Mouse (Mus musculus): ENCODE measurements around the gene Sertad1.
"Not testable (repeated sequence)": the region's sequence is repeated elsewhere in the genome, so short reads cannot be mapped to it uniquely, and the experiment has no call there.

Sertad1 gene

GRCm38 (mm10) chr7:27473156-27473834 is 13.4 kb upstream of the Sertad1 start, which contains the start of gene Sertad3:
TSS of gene Sertad3 (plus strand) at chr7:27473768.
- DNase-seq (ENCODE audit: low read depth, low spot score): peak; percentile 90

GRCm38 (mm10) chr7:27473835-27474489 is 12.7 kb upstream of the Sertad1 start:
- no peak for DNase-seq (ENCODE audit: low read depth, low spot score)

- peak; percentile 95 for DNase-seq (ENCODE audit: low read depth, low spot score)
Measured at GRCm38 (mm10) chr7:27474490-27474954, 12.2 kb upstream of the Sertad1 start.

DNA sequence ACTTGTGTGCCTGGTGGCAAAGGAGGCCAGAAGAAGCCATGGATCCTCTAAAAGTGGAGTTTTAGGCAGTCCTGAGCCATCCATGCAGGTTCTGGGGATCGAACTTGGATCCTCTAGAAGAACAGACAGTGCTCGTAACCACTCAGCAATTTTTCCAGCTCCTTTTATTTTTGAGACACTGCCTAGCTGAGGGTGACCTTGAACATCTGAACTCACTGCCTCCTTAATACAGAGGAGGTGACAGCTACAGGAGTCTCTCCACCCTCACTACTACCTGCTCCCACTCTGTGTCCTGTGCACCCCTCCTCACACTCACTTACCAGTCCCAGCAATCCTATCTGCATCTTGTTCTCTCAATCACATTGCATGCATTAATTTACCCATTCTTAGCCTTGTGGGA is 11.1 kb upstream of the Sertad1 start:
- DNase-seq (ENCODE audit: low read depth, low spot score): no peak

DNA sequence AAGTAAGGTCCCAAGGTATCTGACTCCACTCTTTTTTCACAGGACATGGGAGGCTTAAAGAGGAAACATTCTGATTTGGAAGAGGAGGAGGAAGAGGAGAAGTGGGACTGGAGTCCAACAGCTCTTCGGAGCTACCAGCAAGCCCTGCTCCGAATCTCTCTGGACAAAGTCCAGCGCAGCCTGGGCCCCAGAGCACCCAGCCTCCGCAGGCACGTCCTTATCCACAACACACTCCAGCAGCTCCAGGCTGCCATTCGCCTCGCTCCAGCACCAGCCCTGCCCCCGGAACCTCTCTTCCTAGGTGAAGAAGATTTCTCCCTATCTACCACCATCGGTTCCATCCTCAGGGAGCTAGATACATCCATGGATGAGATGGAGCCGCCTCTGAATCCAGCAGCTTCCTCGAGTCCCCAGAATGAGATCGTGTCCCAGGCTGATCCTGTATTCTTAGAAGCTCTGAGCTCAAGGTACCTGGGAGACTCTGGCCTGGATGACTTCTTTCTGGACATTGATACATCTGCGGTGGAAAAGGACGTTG is 10.5 kb upstream of the Sertad1 start:
- DNase-seq (ENCODE audit: low read depth, low spot score): no peak

GRCm38 (mm10) chr7:27478561-27478960 is 8.1 kb upstream of the Sertad1 start:
- no peak for DNase-seq (ENCODE audit: low read depth, low spot score)

GRCm38 (mm10) chr7:27479750-27480149 is 7.0 kb upstream of the Sertad1 start:
- DNase-seq (ENCODE audit: low read depth, low spot score): no peak

DNA sequence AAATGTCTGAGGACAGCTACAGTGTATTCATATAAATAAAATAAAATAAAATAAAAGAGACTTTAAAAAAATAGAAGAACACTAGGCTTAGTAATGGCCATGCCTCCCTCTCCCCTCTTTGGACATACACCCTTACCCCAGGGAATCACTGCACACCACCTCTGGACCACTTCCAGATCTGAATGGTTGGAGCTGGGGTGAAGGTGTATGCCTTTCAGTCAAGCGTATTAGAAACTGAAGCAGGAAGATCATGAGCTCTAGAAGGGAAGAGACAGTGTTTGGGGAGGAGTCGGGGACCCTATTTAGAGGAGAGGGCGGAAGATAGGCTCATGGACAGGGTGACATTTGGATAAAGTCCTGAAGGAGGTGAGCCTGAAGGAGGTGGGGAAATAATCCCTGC is 6.2 kb upstream of the Sertad1 start:
- DNase-seq (ENCODE audit: low read depth, low spot score): no peak

GRCm38 (mm10) chr7:27480927-27481626 is 5.6 kb upstream of the Sertad1 start:
- no peak for DNase-seq (ENCODE audit: low read depth, low spot score)

DNA sequence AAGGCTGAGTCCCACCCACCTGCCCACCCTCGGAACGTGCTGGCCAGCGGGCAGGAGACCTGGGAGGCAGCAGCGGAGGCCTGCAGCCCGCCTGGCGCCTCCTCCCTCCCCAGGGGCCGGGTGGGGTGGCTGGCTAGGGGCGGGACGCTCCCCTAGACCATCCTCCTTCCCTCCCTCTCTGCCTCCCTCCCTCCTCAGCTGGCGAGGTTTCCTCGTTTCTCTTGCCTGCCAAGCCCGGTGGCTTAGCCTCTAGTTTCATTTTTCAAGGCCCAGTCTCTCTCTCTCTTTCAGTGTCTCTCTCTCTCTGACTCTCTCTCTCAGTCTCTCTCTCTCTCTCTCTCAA is 5.1 kb upstream of the Sertad1 start:
- DNase-seq (ENCODE audit: low read depth, low spot score): no peak

GRCm38 (mm10) chr7:27483860-27484259 is 2.9 kb upstream of the Sertad1 start:
- DNase-seq (ENCODE audit: low read depth, low spot score): no peak

DNA sequence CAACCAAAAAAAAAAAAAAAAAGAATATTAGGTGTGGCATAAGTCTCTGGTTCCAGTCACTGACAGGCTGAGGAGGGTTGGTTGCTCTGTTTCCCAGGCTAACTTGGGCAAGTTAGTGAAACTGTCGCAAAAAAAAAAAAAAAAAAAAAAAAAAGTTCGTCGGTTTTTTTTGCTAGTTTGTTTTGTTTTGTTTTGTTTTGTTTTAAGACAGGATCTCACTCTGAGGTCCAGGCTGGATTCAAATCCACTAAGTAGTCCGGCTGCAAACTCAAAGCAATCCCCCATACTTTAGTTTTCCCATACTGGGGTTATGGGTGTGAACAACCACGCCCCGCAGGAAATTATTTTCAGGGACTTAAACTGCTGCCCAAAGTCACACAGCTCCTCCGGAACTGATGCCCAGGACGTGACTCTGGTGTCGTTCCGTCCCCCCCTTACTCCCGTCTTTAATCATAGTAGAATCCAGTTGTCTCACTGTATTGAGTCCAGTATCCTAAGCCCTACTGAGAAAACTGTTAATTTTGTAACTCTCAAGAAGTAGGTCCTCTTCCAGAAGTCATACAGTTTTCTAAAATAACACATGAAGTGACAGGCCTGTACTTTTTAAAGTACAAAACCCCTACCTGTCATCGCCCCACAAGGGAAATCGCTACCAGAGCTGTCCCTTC is 474 bp upstream of the Sertad1 start:
- DNase-seq (ENCODE audit: low read depth, low spot score): no peak

- DNase-seq (ENCODE audit: low read depth, low spot score): no peak
Measured at GRCm38 (mm10) chr7:27487740-27488268, 1.1 kb downstream of the Sertad1 start.

DNA sequence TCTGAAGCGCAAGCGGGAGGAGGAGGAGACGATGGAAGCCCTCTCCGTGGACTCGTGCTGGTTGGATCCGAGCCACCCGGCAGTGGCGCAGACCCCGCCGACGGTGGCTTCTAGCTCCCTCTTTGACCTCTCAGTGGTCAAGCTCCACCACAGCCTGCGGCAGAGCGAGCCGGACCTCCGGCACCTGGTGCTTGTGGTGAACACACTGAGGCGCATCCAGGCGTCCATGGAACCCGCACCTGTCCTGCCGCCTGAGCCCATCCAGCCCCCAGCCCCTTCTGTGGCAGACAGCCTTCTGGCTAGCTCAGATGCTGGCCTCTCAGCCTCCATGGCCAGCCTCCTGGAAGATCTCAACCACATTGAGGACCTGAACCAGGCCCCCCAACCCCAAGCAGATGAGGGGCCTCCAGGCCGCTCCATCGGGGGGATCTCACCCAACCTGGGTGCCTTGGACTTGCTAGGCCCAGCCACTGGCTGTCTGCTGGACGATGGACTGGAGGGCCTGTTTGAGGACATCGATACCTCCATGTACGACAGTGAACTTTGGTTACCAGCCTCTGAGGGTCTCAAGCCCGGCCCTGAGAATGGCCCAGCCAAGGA is 2.7 kb downstream of the Sertad1 start:
- no peak for DNase-seq (ENCODE audit: low read depth, low spot score)

- DNase-seq (ENCODE audit: low read depth, low spot score): no peak
Measured at GRCm38 (mm10) chr7:27490227-27490542, 3.5 kb downstream of the Sertad1 start.

- DNase-seq (ENCODE audit: low read depth, low spot score): no peak
Measured at GRCm38 (mm10) chr7:27490543-27491329, 4.0 kb downstream of the Sertad1 start.

GRCm38 (mm10) chr7:27491856-27492255 is 5.1 kb downstream of the Sertad1 start:
- no peak for DNase-seq (ENCODE audit: low read depth, low spot score)

GRCm38 (mm10) chr7:27493022-27493421 is 6.3 kb downstream of the Sertad1 start:
- no peak for DNase-seq (ENCODE audit: low read depth, low spot score)

- DNase-seq (ENCODE audit: low read depth, low spot score): no peak
Measured at GRCm38 (mm10) chr7:27493450-27493849, 6.7 kb downstream of the Sertad1 start.

- DNase-seq (ENCODE audit: low read depth, low spot score): not testable (repeated sequence)
Measured at GRCm38 (mm10) chr7:27494659-27495367, 8.1 kb downstream of the Sertad1 start.
